Mouse (Mus musculus): ENCODE measurements around the gene Pcgf2. TPM values are rescaled to one million over a fixed set of nuclear protein-coding genes. Genes with fewer than 3 reads are reported as not detected.

Gene Pcgf2
- total and polyA plus RNA-seq, 2 experiments = 0.37 to 12.0 TPM

- H3K27me3 ChIP-seq (ENCODE audit: control insufficient read depth, insufficient read depth, low read length) = no peaks in the 10 kb centered on the region
- H3K4me3 ChIP-seq (ENCODE audit: insufficient read depth, low read depth, low read length) = no peak overlapping the region
- H3K9ac ChIP-seq (ENCODE audit: low read depth, low read length) = no peak overlapping the region
- no peaks in the 10 kb centered on the region; the same call in 1 of the 2 replicates for H3K36me3 ChIP-seq (ENCODE audit: control insufficient read depth, insufficient read depth, low read length)
- no peaks in the 10 kb centered on the region for H3K4me1 ChIP-seq (ENCODE audit: control insufficient read depth, insufficient read depth, low read length)
- H3K79me2 ChIP-seq (ENCODE audit: control insufficient read depth, insufficient read depth, low read length) = no peaks in the 10 kb centered on the region
- DNase-seq (ENCODE audit: extremely low read depth, low read depth, low spot score) = no peak
- no peak for TF ChIP-seq POLR2A (IDR thresholded peaks at IDR 0.05; ENCODE audit: extremely low read depth, insufficient read depth, low read length)
- no peak for TF ChIP-seq CTCF (IDR thresholded peaks at IDR 0.05; ENCODE audit: low read depth, low read length)
- no peak overlapping the region for H3K27ac ChIP-seq (replicated peaks; ENCODE audit: insufficient read depth, low read depth, low read length)
- 86% methylated on average over 15 of the region's 15 CpGs for WGBS
These were observed 31.0 kb downstream of the Pcgf2 start for GRCm38 (mm10) chr11:97669268-97669667.

- WGBS = 96% methylated on average over 7 of the region's 7 CpGs
- Histone ChIP-seq H3K4me1 (ENCODE audit: control insufficient read depth, insufficient read depth, low read length) (no peaks in the 10 kb centered on the region), H3K4me3 (ENCODE audit: insufficient read depth, low read depth, low read length) (no peak overlapping the region), H3K27ac (replicated peaks; ENCODE audit: insufficient read depth, low read depth, low read length) (no peak overlapping the region), H3K9ac (ENCODE audit: low read depth, low read length) (no peak overlapping the region), H3K79me2 (ENCODE audit: control insufficient read depth, insufficient read depth, low read length) (no peaks in the 10 kb centered on the region), H3K36me3 (ENCODE audit: control insufficient read depth, insufficient read depth, low read length) (no peaks in the 10 kb centered on the region; the same call in 1 of the 2 replicates), H3K27me3 (ENCODE audit: control insufficient read depth, insufficient read depth, low read length) (no peaks in the 10 kb centered on the region)
- no peak for TF ChIP-seq POLR2A (IDR thresholded peaks at IDR 0.05; ENCODE audit: extremely low read depth, insufficient read depth, low read length)
- DNase-seq (ENCODE audit: extremely low read depth, low read depth, low spot score) = no peak
These were observed 32.1 kb downstream of the Pcgf2 start for GRCm38 (mm10) chr11:97668160-97668559.

- H3K4me3 ChIP-seq (ENCODE audit: insufficient read depth, low read depth, low read length) = no peak overlapping the region
- TF ChIP-seq CTCF (IDR thresholded peaks at IDR 0.05; ENCODE audit: low read depth, low read length) (no peak), POLR2A (IDR thresholded peaks at IDR 0.05; ENCODE audit: extremely low read depth, insufficient read depth, low read length) (no peak)
- WGBS = 95% methylated on average over 15 of the region's 15 CpGs
- no peaks in the 10 kb centered on the region for H3K27me3 ChIP-seq (ENCODE audit: control insufficient read depth, insufficient read depth, low read length)
- no peaks in the 10 kb centered on the region; the same call in 1 of the 2 replicates for H3K36me3 ChIP-seq (ENCODE audit: control insufficient read depth, insufficient read depth, low read length)
- no peaks in the 10 kb centered on the region for H3K4me1 ChIP-seq (ENCODE audit: control insufficient read depth, insufficient read depth, low read length)
- no peaks in the 10 kb centered on the region for H3K79me2 ChIP-seq (ENCODE audit: control insufficient read depth, insufficient read depth, low read length)
- no peak for DNase-seq (ENCODE audit: extremely low read depth, low read depth, low spot score)
- H3K27ac ChIP-seq (replicated peaks; ENCODE audit: insufficient read depth, low read depth, low read length) = no peak overlapping the region
- H3K9ac ChIP-seq (ENCODE audit: low read depth, low read length) = no peak overlapping the region
These were observed 33.5 kb downstream of the Pcgf2 start for GRCm38 (mm10) chr11:97666794-97667193.

GRCm38 (mm10) chr11:97666221-97666620 is 34.1 kb downstream of the Pcgf2 start:
- H3K4me1 ChIP-seq (ENCODE audit: control insufficient read depth, insufficient read depth, low read length) = 0 out of 2 replicates have a peak, but pooled peaks cover under 1% of the 10 kb centered on the region
- no peak; the same call in 1 of the 2 replicates for TF ChIP-seq CTCF (IDR thresholded peaks at IDR 0.05; ENCODE audit: low read depth, low read length)
- H3K79me2 ChIP-seq (ENCODE audit: control insufficient read depth, insufficient read depth, low read length) = no peaks in the 10 kb centered on the region
- H3K27ac ChIP-seq (replicated peaks; ENCODE audit: insufficient read depth, low read depth, low read length) = no peak overlapping the region
- no peak overlapping the region for H3K4me3 ChIP-seq (ENCODE audit: insufficient read depth, low read depth, low read length)
- WGBS = 96% methylated on average over 7 of the region's 7 CpGs
- no peak overlapping the region for H3K9ac ChIP-seq (ENCODE audit: low read depth, low read length)
- DNase-seq (ENCODE audit: extremely low read depth, low read depth, low spot score) = no peak
- no peaks in the 10 kb centered on the region for H3K27me3 ChIP-seq (ENCODE audit: control insufficient read depth, insufficient read depth, low read length)
- no peaks in the 10 kb centered on the region; the same call in 1 of the 2 replicates for H3K36me3 ChIP-seq (ENCODE audit: control insufficient read depth, insufficient read depth, low read length)

- Histone ChIP-seq H3K27me3 (ENCODE audit: control insufficient read depth, insufficient read depth, low read length) (no peaks in the 10 kb centered on the region), H3K9ac (ENCODE audit: low read depth, low read length) (no peak overlapping the region), H3K4me3 (ENCODE audit: insufficient read depth, low read depth, low read length) (no peak overlapping the region), H3K36me3 (ENCODE audit: control insufficient read depth, insufficient read depth, low read length) (no peaks in the 10 kb centered on the region; the same call in 1 of the 2 replicates), H3K79me2 (ENCODE audit: control insufficient read depth, insufficient read depth, low read length) (no peaks in the 10 kb centered on the region), H3K4me1 (ENCODE audit: control insufficient read depth, insufficient read depth, low read length) (peaks cover 8% of the 10 kb centered on the region), H3K27ac (replicated peaks; ENCODE audit: insufficient read depth, low read depth, low read length) (no peak overlapping the region)
- 97% methylated on average over 13 of the region's 13 CpGs for WGBS
- TF ChIP-seq POLR2A (IDR thresholded peaks at IDR 0.05; ENCODE audit: extremely low read depth, insufficient read depth, low read length) = no peak
- TF ChIP-seq CTCF (IDR thresholded peaks at IDR 0.05; ENCODE audit: low read depth, low read length) = no peak
- DNase-seq (ENCODE audit: extremely low read depth, low read depth, low spot score) = no peak
These were observed 34.9 kb downstream of the Pcgf2 start for GRCm38 (mm10) chr11:97665431-97665830.

- H3K79me2 ChIP-seq (ENCODE audit: control insufficient read depth, insufficient read depth, low read length) = no peaks in the 10 kb centered on the region
- no peak overlapping the region for H3K27ac ChIP-seq (replicated peaks; ENCODE audit: insufficient read depth, low read depth, low read length)
- no peaks in the 10 kb centered on the region for H3K36me3 ChIP-seq (ENCODE audit: control insufficient read depth, insufficient read depth, low read length)
- H3K4me3 ChIP-seq (ENCODE audit: insufficient read depth, low read depth, low read length) = no peak overlapping the region
- DNase-seq (ENCODE audit: extremely low read depth, low read depth, low spot score) = no peak
- TF ChIP-seq POLR2A (IDR thresholded peaks at IDR 0.05; ENCODE audit: extremely low read depth, insufficient read depth, low read length) (no peak), CTCF (IDR thresholded peaks at IDR 0.05; ENCODE audit: low read depth, low read length) (0 out of 2 replicates have a peak, but pooled peaks have one; percentile 8)
- WGBS = 55% methylated on average over 6 of the region's 6 CpGs
- H3K27me3 ChIP-seq (ENCODE audit: control insufficient read depth, insufficient read depth, low read length) = no peaks in the 10 kb centered on the region
- H3K4me1 ChIP-seq (ENCODE audit: control insufficient read depth, insufficient read depth, low read length) = peaks cover 8% of the 10 kb centered on the region
- no peak overlapping the region for H3K9ac ChIP-seq (ENCODE audit: low read depth, low read length)
These were observed 35.5 kb downstream of the Pcgf2 start for GRCm38 (mm10) chr11:97664771-97665240.

All from liver, adult 2 months (tissue).